Mouse (Mus musculus) kidney, adult 8-10 months (tissue): ENCODE data around the gene Tarbp1.
A peak's percentile ranks its signal among the peaks of the same experiment; 100 is the strongest.

Source experiments
- DNase-seq, 2 experiments: peaks; one replicate each; pipeline ENCODE4 v3.0.0; 2022

Gene Tarbp1

DNA sequence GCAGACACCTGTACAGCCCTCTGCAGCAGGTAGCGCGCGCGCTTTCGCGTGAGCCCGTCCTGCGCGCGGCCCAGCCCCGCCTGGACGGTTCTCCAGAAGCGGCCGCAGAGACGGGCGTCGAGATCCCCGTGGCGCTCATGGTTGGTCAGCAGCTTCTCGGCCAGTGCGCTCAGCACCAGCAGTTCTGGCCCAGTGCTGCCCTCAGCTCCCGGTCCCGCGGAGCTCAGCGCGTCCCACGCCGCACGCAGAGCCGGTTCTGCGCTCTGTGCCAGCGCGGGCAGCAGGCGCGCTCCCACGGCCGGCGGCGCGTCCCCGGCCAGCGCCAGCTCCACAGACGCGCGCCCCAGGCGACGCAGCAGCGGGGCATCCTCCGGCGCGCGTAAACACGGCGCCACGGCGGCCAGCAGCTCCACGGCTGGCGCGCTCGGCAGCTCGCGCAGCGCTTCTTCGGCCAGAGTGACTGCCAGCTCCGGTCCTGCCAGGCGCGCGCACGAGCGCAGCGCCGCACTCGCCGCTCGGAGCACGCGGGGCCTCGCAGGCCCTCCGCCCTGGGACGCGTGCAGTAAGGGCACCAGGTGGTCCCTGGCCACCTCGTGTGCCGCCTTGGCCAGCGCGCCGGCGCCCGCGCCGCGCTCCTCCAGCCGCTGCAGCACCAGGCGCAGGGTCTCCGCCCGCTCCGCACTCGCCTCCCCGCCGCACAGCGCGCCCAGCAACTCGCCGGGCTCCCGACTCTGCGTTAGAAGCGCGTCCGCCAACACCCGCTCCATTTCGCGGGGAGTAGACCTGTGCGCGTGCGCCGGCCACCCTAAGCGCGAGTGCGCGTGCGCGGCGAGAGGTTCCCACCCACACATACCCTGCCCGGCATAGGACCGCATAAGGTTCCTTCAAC is at the start of gene Tarbp1:
Gene Tarbp1, minus strand, starts transcription at position 767 of the 889 bp plus-strand sequence.
- peak; percentile 87 to 89 for DNase-seq

DNA sequence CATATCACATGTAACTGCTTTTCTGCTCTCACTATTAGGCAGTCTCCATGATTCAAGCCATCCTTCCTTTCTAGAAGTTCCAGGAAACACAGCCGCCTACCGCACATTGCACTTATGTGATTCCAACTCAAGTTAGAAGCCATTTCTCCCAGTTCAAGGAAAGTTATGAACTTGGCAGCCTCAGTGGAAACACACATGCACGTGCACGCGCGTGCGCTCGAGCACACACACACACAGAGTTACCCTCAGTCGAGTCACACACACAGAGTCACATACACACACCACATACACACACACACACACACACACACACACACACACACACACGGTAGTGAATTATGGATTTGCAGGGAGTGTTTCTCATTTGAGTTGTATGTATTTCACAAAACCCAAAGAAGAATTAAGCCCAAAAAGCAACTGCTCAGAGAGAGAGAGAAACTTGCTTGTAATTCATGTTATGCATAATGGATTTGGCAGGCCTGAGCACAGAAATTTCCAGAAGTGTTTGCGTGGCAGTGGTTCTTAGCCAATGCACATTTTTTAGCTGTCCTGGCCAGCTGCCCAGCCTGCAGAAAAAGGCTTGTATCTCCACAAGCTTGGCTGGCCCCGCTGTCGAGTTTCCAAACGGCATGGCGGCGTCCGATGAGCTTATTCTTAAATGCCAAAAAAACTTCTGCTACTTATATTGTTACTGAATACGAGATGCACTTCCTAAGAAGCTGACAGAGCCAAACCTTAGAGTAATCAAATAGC is 49.5 kb upstream of the Tarbp1 start:
- peak; percentile 86 to 88 for DNase-seq

DNA sequence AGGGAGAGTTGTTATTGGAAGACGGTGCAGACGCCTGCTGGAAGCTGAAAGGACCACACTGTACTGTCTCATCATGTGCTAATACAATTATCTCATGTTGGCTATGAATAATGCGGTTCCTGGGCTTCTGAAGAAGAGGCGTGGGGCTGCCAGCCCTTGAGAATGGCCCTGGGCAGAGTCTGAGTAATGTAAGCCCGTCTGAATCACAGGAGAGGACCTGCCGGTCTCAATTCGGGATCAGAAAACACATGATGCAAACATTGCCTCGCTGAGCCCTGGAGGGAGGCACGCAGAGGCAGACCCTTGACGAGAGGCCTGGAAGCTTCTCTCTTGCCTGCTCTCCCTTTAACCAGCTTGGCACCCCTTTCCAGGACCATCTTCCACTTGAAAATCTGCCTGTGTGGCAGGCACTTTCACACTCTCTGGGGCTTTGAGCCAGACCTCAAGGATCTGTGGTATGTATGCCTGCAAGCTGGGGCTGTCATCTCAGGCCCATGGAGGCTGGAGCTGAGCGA is 48.3 kb upstream of the Tarbp1 start:
- DNase-seq: no peak

DNA sequence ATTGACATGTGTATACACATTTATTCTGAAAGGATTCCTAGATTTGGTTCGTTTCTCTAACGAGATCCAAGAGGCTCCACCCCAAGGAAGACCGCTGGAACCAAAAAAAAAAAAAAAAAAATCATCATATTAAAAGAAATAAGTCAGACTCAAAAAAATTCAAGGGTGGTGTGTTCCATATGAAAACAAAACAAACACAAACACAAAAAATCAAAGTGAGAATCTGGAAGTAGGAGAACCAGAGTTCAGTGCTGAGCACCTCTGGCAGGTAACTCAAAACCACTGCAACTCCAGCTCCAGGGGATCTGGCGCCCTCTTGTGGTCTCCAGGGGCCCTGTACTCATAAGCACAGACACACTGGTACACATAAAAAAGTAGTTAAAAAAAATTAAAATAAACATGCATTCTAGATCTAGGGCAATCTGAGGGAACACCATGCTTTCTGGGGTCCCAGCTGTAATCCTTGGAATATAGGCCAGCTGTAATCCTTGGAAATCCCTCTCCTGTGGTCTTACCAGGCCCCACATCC is 44.6 kb upstream of the Tarbp1 start:
- DNase-seq: no peak

DNA sequence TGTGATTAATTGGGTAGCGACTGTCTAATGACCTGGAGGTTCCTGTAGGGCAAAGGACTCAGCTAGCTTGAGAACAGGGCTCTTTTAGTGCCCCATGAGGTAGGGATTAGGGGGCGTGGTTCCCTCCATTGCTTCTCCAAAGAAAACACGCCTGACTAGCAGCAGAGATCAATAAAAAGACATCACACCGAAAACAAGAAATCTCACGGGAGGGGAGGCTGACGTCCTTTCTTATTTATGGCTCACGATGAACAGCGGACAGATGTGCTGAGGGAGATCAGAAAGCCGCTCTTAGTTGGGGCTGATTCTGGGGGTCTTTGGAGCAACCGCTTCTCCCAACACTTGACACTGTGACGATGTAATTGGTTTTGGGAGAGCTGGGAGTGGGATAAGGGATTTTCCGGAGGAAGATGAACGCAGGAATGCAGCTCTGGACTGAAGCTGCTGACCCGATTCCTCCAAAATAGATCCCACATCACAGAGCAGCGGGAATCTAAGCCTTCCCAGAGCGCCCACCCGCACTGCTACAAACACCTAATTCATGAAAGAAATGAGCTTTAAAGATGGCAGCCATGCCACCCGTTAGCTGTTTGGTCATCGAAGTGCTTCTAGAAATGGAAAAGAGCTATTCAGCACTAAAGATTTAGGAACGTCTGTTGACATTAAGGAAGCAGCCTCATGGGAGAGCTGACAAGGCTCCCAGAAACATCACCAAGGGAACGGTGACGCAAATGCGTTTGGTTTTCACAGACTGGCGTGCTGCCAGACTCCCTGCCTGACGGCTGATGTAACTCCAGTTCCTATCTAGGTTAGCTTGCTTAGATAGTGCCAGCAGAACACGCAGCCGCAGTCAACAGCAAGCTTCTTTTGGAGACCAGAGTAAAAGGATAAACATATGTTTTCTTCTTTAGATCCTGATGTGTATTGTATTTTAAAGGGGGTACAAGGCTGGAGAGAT is 42.0 kb upstream of the Tarbp1 start:
- peak; percentile 92 for DNase-seq

DNA sequence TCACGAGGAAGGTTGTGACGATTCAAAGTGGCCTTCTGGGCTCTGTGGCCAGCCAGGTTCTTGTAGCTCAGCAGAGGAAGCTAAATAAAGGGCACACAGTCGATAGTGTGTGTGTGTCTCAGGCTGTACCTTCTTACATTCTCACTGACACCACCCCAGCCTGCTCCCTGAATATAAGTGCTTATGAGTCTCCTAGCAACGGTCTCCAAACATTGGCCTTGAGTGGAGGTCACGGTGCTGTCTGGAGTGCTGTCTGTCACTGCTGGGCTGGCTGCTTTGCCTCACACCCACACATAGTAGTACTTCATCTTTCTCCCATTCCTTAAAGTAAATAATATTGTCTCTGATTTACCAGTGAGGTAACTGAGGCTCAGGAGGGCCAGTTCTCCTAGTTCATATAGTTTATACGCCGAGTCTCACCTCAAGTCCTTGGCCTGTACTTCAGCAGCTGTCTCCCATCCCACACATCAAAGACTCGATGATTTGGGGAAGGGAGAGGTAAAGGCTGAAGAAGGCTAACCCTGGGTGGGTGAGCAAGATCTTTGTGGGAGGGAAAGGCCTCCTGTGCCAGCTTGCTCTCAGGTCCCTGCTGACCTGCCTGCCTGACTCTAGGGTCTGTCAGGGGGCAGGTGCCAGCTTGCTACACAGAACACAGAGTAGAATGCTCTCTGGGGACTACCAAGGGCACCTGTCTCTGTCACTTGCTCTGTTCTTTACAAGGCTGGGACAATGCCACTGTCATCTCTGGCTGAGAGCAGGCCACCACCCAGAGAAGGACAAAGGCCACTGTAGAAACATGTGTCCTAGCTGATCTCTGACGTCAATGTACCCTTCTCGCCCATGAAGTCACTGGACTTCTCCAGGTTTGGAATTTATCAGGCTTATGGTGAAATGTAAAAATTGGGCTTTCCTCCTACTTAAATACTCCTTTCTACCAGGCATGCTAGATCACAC is 39.4 kb upstream of the Tarbp1 start:
- no peak for DNase-seq

DNA sequence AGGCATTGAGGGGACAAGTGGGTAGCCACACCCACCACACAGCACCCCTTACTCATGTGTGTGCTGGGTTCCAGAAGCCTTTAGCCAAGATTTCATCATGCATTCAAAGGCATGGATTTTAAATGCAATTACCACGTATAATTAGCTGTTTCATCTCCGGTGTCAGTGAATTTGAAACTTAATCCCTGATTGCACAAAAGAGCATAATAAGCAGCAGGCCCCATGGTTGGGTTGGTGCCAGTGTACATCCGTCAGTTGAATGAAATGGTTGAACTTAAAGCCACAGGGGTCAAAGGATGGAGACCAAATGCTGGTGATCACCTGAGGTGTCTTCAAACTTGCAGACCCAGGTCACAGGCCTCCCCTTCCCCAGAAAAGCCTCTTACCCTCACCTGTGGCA is 36.0 kb upstream of the Tarbp1 start:
- DNase-seq: no peak

DNA sequence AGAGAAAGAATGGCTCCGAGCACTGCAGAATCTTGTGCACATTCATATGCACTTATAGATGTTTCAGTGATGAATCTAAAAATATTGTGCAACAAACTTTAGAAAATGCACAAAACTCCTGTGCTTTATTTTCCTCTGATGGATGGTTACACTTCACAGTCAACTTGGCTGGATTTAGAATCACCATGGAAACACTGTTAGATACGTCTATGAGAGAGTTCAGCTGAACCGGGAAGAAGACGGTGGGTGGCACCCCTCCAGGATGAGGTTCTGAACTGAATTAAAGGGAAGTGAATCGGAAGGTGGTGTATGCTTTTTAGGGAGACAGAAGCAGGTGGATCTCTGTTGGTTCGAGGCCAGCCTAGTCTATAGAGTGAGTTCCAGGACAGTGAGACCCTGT is 34.8 kb upstream of the Tarbp1 start:
- no peak for DNase-seq

DNA sequence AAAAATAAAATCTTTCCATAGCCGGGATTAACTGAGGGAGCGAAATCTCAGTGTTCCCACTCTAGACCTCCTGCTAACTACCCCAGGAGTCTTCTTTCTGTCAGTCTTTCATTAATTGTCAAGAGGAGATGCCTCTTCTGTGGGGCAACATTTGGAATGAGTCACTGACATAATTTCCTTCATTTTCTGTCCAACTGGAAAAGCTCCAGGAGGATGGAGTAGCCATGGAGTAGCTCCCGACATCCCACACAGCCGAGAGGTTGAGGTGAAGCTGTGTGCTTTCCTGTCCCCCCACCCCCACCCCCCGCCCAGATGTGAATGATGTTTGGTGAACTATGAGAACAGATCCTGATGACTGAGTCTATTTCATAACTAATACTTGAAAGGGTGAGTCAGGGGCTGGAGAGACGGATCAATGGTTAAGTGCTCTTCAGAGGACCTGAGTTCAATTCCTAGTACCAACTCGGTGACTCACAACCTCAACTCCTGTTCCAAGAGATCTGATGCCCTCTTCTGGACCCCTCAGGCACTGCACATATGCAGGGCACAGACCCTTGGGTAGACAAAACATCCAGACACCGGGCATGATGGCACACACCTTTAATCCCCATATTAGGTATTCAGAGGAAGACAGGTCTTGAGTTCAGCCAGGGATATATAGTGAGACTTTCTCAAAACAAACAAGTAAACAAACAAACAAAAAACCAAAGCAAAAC is 34.2 kb upstream of the Tarbp1 start:
- DNase-seq: no peak

DNA sequence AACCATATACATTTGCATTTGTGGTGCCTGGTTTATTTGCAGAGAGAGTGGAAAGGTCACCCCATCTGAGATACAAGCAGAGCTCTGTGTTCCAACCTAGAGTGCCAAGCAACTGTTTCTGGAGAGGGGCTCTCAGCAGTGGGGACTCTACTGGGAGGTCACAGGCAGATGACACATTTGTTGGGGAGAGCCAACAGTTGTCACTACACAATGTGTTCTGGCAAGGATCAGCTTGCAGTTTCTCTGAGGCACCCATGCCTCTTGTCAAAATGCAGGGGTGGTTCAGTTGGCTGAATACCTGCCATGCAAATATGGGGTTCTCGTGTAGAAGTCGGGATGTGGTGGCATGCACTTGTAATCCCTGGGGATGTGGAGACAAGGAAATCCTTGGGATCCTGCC is 33.4 kb upstream of the Tarbp1 start:
- no peak for DNase-seq

DNA sequence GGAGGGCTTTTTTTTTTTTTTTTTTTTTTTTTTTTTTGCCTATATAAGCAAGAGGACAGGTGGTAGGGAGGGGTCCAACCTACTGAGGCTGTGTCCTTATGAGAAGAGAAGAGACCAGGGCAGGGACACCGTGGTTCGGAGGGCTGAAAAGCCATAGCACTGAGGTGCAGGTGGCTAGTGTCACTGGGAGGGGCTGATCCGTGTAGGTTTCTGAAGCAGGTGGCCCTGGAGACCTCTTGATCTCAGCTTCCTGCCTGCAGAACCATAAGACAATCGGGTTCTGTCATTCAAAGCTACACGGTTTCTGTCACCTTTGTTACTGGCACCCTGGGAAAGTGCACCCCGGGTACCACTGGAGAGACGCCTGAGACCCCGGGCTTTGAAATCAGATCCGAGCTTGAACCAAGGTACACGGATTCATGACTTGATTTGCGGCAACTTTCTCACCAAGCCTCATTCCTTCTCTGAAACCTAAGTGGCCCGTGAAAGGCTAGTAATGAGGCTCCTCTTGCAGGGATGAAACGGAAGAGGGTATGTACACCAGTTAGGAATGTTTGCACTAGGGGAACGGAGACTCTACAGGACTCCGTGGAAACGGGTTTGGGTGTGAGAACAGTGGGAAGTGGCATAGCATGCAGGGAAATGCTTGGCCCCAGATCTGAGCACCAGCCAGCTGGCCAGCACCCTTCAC is 29.8 kb upstream of the Tarbp1 start:
- DNase-seq: no peak

DNA sequence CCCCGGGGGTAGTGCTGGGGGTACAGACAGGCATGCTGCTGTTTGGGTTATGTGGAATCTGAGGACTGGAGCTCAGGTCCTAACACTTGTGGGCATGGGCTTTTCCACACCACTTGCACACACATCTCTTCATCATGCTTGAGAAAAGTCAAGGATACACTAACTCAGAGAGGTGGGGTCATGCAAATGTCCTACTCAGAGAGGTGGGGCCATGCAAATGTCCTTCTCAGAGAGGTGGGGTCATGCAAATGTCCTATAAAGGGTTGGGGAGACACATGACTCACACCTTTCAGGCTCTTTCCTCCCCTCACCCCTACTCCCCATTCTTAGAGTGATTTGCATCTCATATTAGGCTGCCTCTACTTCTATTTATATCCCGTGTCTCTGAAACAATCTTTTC is 27.9 kb upstream of the Tarbp1 start:
- no peak for DNase-seq

DNA sequence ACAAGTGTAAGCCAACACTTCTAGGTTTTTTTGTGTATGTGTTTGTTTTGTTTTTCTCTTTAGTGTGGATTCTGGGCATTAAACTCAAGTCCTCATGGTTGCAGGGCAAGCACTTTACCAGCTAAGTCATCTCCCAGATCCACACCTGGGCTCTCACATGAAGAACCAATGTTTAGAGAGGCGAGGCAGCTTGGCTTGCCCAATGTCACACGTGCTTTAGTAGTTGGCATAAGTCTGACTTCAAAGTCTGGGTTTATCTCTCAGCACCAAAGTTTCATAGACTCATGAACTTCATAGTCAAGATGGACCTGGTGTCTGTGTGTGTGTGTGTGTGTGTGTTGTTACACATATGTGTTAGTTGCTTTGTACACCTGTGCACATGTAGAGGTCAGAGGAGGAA is 24.5 kb upstream of the Tarbp1 start:
- no peak for DNase-seq

DNA sequence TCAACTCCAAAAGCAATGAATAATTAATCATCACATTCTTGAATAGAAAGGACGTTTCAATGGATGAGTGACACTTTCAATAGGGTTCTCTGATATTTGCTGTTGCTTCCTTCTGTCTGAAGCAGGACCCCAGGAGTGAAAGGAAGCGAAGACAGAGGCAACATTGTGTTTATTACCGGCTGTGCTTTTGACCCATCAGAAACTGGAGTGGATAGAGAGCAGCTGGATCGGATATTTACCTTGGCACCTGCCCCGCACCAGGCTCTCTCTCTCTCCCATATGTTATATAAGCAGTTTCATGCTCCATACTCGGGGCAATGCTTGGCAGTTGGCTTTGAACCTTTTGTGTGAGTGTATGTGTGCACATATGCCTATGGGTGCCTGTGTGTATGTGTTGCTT is 23.6 kb upstream of the Tarbp1 start:
- DNase-seq: no peak

DNA sequence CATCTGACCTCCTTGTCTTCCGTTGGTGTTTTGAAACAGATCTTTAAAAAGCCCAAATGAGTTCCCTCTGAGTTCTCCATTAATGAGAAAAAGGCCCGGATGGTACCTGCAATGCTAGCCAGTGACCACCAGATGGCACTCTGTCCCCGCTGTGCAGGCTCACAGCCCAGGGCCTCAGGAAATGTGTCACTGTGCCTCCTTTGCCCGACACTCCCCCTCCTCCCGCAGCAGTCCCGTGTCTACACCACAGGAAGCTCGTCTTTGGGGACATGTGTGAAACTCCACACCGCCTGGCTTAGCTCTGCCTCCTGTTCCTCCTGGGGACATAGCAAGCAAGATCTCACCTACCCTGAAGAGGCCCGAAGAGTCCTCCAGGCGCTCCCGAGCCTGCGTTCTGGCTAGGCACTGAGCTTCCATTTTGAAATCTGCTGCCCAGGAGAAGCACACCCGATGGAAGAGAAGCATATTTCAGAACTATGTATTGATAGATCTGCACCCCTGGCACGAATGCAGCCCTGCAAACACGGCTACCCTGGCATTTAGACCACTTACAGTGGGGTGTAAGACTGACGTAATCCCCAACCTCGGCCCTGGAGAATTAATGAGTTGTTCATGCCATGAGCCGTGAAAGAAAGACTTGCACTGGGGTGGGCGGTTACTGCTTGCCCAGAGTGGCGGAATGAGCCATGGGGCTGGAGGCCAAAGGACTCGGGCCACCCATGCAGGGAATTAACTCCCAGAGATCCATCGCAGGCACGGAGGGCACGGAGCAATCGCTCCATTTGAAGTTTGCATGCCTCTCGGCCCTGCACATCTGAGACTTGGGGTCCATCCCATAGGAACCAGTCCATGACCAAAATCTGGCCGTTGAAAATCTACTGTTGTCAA is 22.9 kb upstream of the Tarbp1 start:
- peak; percentile 88 to 94 for DNase-seq

DNA sequence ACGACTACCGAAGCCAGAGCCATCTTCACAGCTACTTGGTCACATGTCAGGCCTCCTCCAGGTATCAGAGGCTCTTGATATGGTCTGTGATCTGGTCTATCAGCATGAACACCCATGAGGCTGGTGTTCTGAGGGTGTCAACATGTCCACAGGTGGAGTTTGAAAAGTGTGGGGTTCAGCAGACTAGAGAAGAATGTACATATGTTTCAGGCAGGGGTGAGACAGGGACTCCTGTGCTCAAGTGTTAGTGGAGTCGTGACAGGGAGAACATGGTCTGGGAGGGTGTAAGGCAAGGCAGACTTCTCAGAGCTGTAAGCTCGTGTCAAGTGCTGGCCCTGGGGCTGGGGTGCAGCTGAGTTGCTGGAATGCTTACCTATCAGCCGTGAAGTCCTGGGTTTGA is 22.1 kb upstream of the Tarbp1 start:
- no peak for DNase-seq

DNA sequence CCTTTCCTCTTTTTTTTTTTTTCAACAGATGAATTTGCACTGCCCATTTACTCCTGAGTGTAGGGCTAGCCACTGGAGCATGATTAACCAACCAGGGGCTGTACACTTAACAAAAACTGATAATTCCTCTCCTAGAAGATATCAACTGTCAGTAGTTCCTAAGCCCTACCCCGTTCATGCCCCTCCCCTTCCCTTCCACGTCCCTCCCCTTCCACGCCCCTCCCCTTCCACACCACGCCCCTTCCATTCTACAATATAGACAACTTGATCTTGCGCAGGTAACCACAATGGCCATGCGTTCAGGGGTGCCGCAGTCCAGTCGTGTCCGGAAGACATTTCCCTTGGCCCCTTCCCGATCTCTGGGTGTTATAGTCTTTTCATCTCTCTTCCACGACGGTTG is 20.6 kb upstream of the Tarbp1 start:
- no peak for DNase-seq

DNA sequence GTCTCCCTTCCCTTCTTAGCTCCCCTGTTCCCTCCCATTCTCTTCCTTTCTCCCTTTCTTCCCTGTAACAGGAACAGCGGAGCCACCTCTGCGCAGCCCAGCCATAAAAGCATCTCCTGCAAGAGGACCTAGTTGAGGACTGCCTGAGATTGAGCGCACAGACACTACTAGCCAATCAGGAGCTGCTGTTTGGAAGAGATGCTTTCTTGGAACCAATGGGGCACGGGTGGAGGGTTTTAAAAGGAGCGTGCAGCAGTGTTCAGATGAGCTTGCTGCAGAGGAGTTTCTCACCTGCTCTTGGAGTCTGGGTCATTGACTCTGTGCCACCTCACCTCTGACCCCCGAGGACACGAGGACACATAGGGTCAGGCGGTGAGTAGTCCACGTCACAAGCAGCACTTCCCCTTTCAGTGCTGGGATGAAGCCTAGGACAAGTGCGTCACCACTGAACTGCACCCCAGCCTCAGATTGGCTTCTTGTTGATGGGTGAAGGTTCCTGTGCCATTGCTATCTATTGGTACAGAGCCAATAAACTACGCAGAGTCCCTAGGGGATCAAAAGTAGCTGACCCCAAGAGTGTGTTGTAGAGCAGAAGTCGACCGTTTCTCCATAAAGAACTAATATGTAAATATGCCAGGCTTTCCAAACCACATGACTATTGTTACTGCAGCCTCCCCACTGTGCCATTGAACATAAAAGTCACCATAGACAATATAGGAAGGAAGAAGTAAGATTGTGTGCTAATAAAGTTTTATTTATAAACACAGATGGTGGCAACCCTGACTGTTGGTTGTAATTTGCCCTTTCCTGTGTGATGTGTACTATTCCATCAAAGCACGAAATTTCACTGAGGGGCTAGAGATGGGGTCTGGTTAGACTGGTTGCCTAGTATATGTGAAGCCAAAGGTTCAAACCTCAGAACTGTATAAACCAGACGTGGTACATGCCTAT is 19.6 kb upstream of the Tarbp1 start:
- no peak for DNase-seq
